Mouse (Mus musculus) embryonic fibroblast, embryonic 13.5 days (primary cell): ENCODE results near the gene Vapb. TPM values are rescaled to one million over a fixed set of nuclear protein-coding genes. Genes with fewer than 3 reads are reported as not detected.

Experiments
- H3K27ac ChIP-seq: 2 replicates; pipeline ENCODE4 v1.5.1; 2012; ENCODE audit warnings: low read length, control low read depth, inconsistent platforms; ENCODE audit not compliant: insufficient read depth
- H3K4me1 ChIP-seq: 2 replicates; pipeline ENCODE4 v1.6.1; 2011; ENCODE audit warnings: low read length; ENCODE audit not compliant: control insufficient read depth, insufficient read depth
- H3K4me3 ChIP-seq: 2 replicates; pipeline ENCODE4 v1.5.1; 2011; ENCODE audit warnings: mild to moderate bottlenecking, control low read depth, low read length; ENCODE audit not compliant: insufficient read depth
- CTCF ChIP-seq: IDR thresholded peaks from 2 replicates; pipeline ENCODE4 v1.5.1; 2011; ENCODE audit warnings: mild to moderate bottlenecking, control low read depth, low read length, moderate library complexity, borderline replicate concordance; ENCODE audit not compliant: insufficient read depth
- POLR2A ChIP-seq: IDR thresholded peaks from 2 replicates; pipeline ENCODE4 v1.6.1; 2011; ENCODE audit warnings: low read depth, mild to moderate bottlenecking, control low read depth, low read length, moderate library complexity
- polyA plus RNA-seq: library from polyadenylated mRNA; stranded (reverse); fragments of >200 nt; gene quantifications from 2 replicates; pipeline ENCODE4 v1.2.4, GENCODE M21; 2011; ENCODE audit warnings: low read depth; ENCODE audit not compliant: missing spikeins, insufficient read length

The Vapb gene
- polyA plus RNA-seq, 1 experiment, result 85.8 TPM

- peaks cover 12% of the 10 kb centered on the region; the same call in 1 of the 2 replicates for H3K4me1 ChIP-seq
- H3K27ac ChIP-seq, result no peak overlapping the region
- H3K4me3 ChIP-seq, result no peak overlapping the region
- TF ChIP-seq POLR2A (no peak), CTCF (no peak)
Measured at GRCm38 (mm10) chr2:173760607-173761006, 23.3 kb downstream of the Vapb start.

GRCm38 (mm10) chr2:173764629-173765028, 27.3 kb downstream of the Vapb start:
- TF ChIP-seq POLR2A (no peak), CTCF (no peak)
- H3K27ac ChIP-seq, result no peak overlapping the region
- no peak overlapping the region for H3K4me3 ChIP-seq
- peaks cover 9% of the 10 kb centered on the region; the same call in 1 of the 2 replicates for H3K4me1 ChIP-seq

- no peak for TF ChIP-seq POLR2A
- no peak for TF ChIP-seq CTCF
- peaks cover 16% of the 10 kb centered on the region; the same call in 1 of the 2 replicates for H3K4me1 ChIP-seq
- H3K27ac ChIP-seq, result no peak overlapping the region
- H3K4me3 ChIP-seq, result no peak overlapping the region
Measured at GRCm38 (mm10) chr2:173767959-173768595, 30.8 kb downstream of the Vapb start.

DNA sequence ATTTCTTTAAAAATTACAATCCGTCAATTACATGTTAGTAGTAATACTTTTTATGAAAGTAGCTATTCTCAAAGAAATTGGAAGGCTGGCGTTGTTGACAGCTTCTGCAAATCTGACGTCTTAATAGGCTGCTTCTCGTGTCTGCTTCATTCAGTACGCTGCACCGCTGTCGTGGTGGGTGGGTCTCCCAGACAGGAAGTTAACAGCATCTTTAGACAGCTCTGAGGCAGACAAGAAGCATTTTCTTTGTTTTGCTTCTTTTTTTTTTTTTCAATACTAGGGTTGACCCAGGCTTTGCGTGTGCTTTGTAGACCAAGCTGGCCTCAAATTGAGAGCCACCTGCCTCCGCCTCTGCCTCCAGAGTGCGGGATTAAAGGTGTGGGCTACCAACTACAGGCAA, 31.9 kb downstream of the Vapb start:
- peaks cover 9% of the 10 kb centered on the region; the same call in 1 of the 2 replicates for H3K4me1 ChIP-seq
- no peak overlapping the region for H3K27ac ChIP-seq
- H3K4me3 ChIP-seq, result no peak overlapping the region
- TF ChIP-seq CTCF (no peak), POLR2A (no peak)

DNA sequence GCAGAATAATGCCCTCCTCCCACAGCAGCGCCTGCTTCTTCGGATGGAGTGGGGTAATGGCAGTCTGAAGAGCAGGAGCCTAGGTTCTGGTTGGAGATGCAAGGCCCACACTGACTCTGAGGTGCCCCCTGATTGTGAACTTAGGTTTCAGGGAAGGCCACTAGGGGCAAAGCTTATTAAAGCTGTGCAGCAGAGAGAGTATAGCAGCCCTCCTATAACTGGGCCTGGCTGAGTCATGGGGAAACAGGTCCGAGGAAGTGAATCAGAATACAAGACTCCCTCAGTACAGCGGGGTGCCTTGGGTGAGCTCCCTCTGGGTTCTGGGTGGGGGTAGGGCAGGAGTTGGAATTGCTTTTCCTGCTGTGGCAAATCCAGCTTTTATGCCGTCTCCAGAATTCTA, 33.3 kb downstream of the Vapb start:
- H3K4me3 ChIP-seq, result no peak overlapping the region
- no peak for TF ChIP-seq CTCF
- no peak for TF ChIP-seq POLR2A
- H3K27ac ChIP-seq, result peak overlapping the region; percentile 39
- H3K4me1 ChIP-seq, result peaks cover 10% of the 10 kb centered on the region; the same call in 1 of the 2 replicates

DNA sequence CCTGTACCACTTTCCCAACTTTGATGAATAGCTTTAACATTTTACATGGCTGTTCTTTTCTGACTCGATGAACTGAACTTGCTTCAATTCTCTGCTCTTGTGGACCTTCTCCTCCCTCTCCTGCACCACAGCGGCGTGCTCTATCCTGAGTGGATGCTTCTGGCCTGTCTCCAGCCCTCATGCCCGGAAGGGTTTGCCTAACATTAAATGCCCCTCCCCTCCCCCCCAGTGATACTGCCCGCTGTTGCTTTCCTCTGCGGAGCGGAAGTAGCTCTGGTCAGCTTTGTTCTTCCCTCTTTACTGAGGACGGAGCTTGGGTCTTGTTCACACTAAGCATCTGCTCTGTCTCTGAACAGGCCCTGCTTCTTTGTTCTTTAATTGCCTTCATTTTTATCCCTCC, 34.4 kb downstream of the Vapb start:
- no peak for TF ChIP-seq CTCF
- TF ChIP-seq POLR2A, result no peak
- Histone ChIP-seq H3K4me1 (peaks cover 11% of the 10 kb centered on the region; the same call in 1 of the 2 replicates), H3K4me3 (no peak overlapping the region), H3K27ac (no peak overlapping the region)

DNA sequence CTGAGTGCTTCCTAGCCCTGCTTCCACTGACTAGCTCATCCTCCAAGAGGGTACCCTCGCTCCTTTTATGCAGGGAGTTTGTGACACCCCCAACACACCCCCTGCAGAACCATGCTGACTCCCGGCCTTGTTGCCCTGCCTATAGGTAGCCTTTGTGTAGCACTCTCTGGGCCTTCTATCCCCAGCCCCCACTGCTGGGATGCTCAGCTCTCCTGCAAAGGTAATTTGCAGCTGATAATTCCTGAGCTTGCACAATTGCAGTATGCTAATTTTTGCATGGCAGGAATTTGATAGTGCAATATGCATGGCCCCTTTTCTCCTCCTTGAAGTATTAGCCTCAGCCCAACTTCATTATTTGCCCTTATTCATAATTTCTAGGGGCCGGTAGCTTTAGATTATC, 38.2 kb downstream of the Vapb start:
- H3K4me1 ChIP-seq, result peaks cover 11% of the 10 kb centered on the region; the same call in 1 of the 2 replicates
- H3K4me3 ChIP-seq, result no peak overlapping the region
- no peak overlapping the region for H3K27ac ChIP-seq
- TF ChIP-seq CTCF, result no peak
- TF ChIP-seq POLR2A, result no peak

DNA sequence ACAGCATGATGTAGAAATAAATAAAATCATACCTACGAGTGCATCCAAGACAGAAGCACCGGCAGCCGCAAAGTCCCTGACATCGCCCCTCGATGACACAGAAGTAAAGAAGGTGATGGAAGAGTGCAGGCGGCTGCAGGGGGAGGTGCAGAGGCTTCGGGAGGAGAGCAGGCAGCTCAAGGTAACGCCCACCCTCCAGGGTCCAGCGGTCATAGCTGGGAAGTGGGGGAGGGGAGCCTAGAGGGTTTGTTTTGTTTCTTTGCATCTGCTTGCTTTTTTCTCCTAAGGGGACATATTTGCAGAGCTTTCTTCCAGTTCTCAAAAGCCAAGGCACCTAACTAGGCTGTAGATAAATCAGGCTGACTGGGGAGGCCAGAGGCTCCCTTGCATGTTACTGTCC, 38.8 kb downstream of the Vapb start:
- Histone ChIP-seq H3K4me1 (peaks cover 10% of the 10 kb centered on the region; the same call in 1 of the 2 replicates), H3K27ac (no peak overlapping the region), H3K4me3 (no peak overlapping the region)
- TF ChIP-seq POLR2A (no peak), CTCF (no peak)

DNA sequence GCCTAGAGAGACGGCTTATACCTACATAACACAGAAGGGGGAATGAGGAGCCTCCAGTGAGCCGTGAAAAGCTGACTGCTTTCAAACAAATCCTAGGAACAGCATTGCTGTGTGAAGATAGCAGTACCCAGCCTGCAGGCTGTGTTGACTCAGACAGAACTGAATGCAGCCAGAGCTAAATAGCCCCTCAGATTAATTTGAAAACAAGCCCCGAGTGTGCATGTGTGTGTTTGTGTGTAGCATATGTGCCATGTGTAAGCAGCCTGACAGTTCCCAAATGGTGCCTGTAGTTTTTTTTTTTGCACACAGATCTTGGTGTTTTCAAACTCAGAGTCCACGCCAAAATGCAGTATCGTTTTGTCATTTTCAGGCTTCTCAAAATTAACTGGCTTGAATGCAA, 43.6 kb downstream of the Vapb start:
- no peak overlapping the region for H3K4me3 ChIP-seq
- no peak overlapping the region for H3K27ac ChIP-seq

GRCm38 (mm10) chr2:173784366-173784765, 47.1 kb downstream of the Vapb start:
- Histone ChIP-seq H3K4me1 (peaks cover 5% of the 10 kb centered on the region), H3K4me3 (no peak overlapping the region), H3K27ac (no peak overlapping the region)
- no peak for TF ChIP-seq POLR2A
- no peak for TF ChIP-seq CTCF

More for the DNA sequence above, 43.6 kb downstream of the Vapb start:
- no peak for TF ChIP-seq POLR2A
- TF ChIP-seq CTCF, result no peak
- H3K4me1 ChIP-seq, result peaks cover 5% of the 10 kb centered on the region
